In the genomic region with DNA sequence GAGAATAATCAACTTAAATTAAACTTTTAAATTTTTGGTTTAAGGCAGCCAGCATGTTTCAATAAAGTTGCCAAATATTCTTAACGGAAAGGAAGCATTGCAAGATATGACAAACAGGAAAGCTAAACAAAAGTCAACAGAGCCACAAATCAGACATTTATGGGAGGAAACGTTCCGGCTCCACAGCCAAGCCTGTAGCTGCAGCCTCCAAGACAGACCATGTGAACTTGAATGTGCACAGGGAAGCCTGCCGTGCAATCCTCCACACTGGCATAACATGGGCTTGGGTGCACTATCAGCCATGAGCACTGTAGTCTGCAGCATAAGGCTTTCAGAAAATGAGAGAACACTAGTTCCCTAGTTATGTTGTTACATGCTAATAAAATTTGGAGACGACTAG, we compare ENCODE assay signal across 30 mouse cellular contexts.
A peak's percentile ranks its signal among the peaks of the same experiment; 100 is the strongest.
DNase-seq lines count a peak whose midpoint lies in the region; ATAC-seq and TF ChIP-seq lines count a peak whose summit lies in the region.
"Had no signal": no experiment of that assay in that cellular context is flagged by ENCODE, and none has a peak within 500 bp of the region (broad histone marks: within the 10 kb centered on the region; RNA-seq: fewer than 3 reads in every experiment).

No protein-coding gene starts in this region.

- no peak overlapping the region for H3K4me3 ChIP-seq in kidney, adult 2 months (ENCODE audit: insufficient read depth, low read depth, low read length)
- no peak overlapping the region for H3K4me3 ChIP-seq in kidney, embryonic 14.5 days (ENCODE audit: low read length)
- H3K4me3 ChIP-seq: embryonic facial prominence, embryonic 13.5 days; forebrain, embryonic 10.5 days; gastrocnemius, adult 2 months; heart, adult 2 months; heart, embryonic 12.5 days; hindbrain, embryonic 13.5 days; limb, embryonic 13.5 days; liver, embryonic 12.5 days; midbrain, embryonic 13.5 days; neural tube, embryonic 13.5 days had no signal

- peak; percentile 25 for DNase-seq in kidney, adult 2 months
- DNase-seq in kidney, postnatal 25 days = peak; percentile 19 to 39
- DNase-seq in kidney, adult 11 months = no peak
- DNase-seq in urinary bladder, postnatal 14 days (ENCODE audit: low spot score) = peak; percentile 6
- DNase-seq in urinary bladder, postnatal 4 days (ENCODE audit: low spot score in 2 of 2) = no peak
- no peak for DNase-seq in adipocyte (ENCODE audit: low spot score)
- DNase-seq: adrenal gland, postnatal 25 days; cerebellum, adult 18-20 months; cerebellum, postnatal 10 days; gastrocnemius, adult 2 months; gastrocnemius, postnatal 36 days; heart, adult 2 months; heart, postnatal 4 days; lung, adult 18-20 months; right cerebral cortex, postnatal 4 days; thymus, adult 18-20 months; thymus, postnatal 25 days had no signal

- H3K9me3 ChIP-seq in kidney, embryonic 14.5 days (ENCODE audit: control insufficient read depth, low read length) = no peaks in the 10 kb centered on the region
- H3K9me3 ChIP-seq: embryonic facial prominence, embryonic 13.5 days; forebrain, embryonic 10.5 days; heart, embryonic 12.5 days; hindbrain, embryonic 13.5 days; limb, embryonic 13.5 days; liver, embryonic 12.5 days; midbrain, embryonic 13.5 days; neural tube, embryonic 13.5 days had no signal

- no peak overlapping the region for H3K4me2 ChIP-seq in kidney, embryonic 14.5 days (replicated peaks; ENCODE audit: low read depth, low read length)
- H3K4me2 ChIP-seq: embryonic facial prominence, embryonic 13.5 days; heart, embryonic 12.5 days; hindbrain, embryonic 13.5 days; limb, embryonic 13.5 days; liver, embryonic 12.5 days; midbrain, embryonic 13.5 days; neural tube, embryonic 13.5 days had no signal

- no peaks in the 10 kb centered on the region for H3K27me3 ChIP-seq in kidney, adult 2 months (replicated peaks; ENCODE audit: control insufficient read depth, insufficient read depth, low read length)
- no peaks in the 10 kb centered on the region for H3K27me3 ChIP-seq in kidney, embryonic 14.5 days (ENCODE audit: control insufficient read depth, insufficient read depth, low read length)
- H3K27me3 ChIP-seq: embryonic facial prominence, embryonic 13.5 days; heart, embryonic 12.5 days; hindbrain, embryonic 13.5 days; limb, embryonic 13.5 days; liver, embryonic 12.5 days; midbrain, embryonic 13.5 days; neural tube, embryonic 13.5 days had no signal

- no peak overlapping the region for H3K9ac ChIP-seq in kidney, embryonic 14.5 days (ENCODE audit: low read depth, low read length)
- H3K9ac ChIP-seq: embryonic facial prominence, embryonic 13.5 days; heart, embryonic 12.5 days; hindbrain, embryonic 13.5 days; limb, embryonic 13.5 days; liver, embryonic 12.5 days; midbrain, embryonic 13.5 days; neural tube, embryonic 13.5 days had no signal

- 54% methylated on average over 5 of the region's 5 CpGs for WGBS in kidney, adult 2 months
- WGBS in kidney, embryonic 14.5 days = 61% methylated on average over 5 of the region's 5 CpGs

- H3K36me3 ChIP-seq in kidney, adult 2 months (ENCODE audit: control insufficient read depth, insufficient read depth, low read length) = no peaks in the 10 kb centered on the region
- H3K36me3 ChIP-seq in kidney, embryonic 14.5 days (ENCODE audit: control insufficient read depth, insufficient read depth, low read length) = no peaks in the 10 kb centered on the region
- H3K36me3 ChIP-seq: embryonic facial prominence, embryonic 13.5 days; forebrain, embryonic 10.5 days; heart, embryonic 12.5 days; hindbrain, embryonic 13.5 days; limb, embryonic 13.5 days; liver, embryonic 12.5 days; midbrain, embryonic 13.5 days; neural tube, embryonic 13.5 days had no signal

- no peak for TF ChIP-seq POLR2A in kidney, adult 2 months (IDR thresholded peaks at IDR 0.05; ENCODE audit: low read depth, low read length)

- no peak overlapping the region for H3K27ac ChIP-seq in kidney, adult 2 months (ENCODE audit: insufficient read depth, low read depth, low read length)
- no peak overlapping the region for H3K27ac ChIP-seq in kidney, embryonic 14.5 days (ENCODE audit: low read depth, low read length)
- H3K27ac ChIP-seq: embryonic facial prominence, embryonic 13.5 days; forebrain, embryonic 10.5 days; gastrocnemius, adult 2 months; heart, adult 2 months; hindbrain, embryonic 13.5 days; limb, embryonic 13.5 days; liver, embryonic 12.5 days; macrophage; midbrain, embryonic 13.5 days; neural tube, embryonic 13.5 days; stomach, postnatal 0 days had no signal

- H3K4me1 ChIP-seq in kidney, adult 2 months (ENCODE audit: control insufficient read depth, insufficient read depth, low read length) = no peaks in the 10 kb centered on the region
- H3K4me1 ChIP-seq in kidney, embryonic 14.5 days (ENCODE audit: control insufficient read depth, insufficient read depth, low read length) = no peaks in the 10 kb centered on the region
- H3K4me1 ChIP-seq: embryonic facial prominence, embryonic 13.5 days; forebrain, embryonic 10.5 days; heart, embryonic 12.5 days; hindbrain, embryonic 13.5 days; limb, embryonic 13.5 days; liver, embryonic 12.5 days; midbrain, embryonic 13.5 days; neural tube, embryonic 13.5 days had no signal

- TF ChIP-seq CTCF in kidney, adult 2 months (conservative IDR thresholded peaks at IDR 0.05; ENCODE audit: insufficient read depth, insufficient read length, low read depth, low read length) = no peak

- ATAC-seq in kidney, embryonic 14.5 days (ENCODE audit: low FRiP score, low TSS enrichment) = no peak
- ATAC-seq: CD4-positive, CD25-positive, alpha-beta regulatory T cell, adult 4 months; intestine, embryonic 16.5 days; liver, embryonic 12.5 days; midbrain, embryonic 13.5 days had no signal

Comparison
In these comparisons a context has a peak if more than half of its experiments do, and no peak if none do; other contexts are left out.
1. DNase-seq: peak in kidney, adult 2 months (single experiment), kidney, postnatal 25 days (2 of 2) and urinary bladder, postnatal 14 days (single experiment); none in kidney, adult 11 months (single experiment), urinary bladder, postnatal 4 days (0 of 2) and adipocyte (single experiment).